25 mouse cellular contexts compared by ENCODE assay signal in the genomic region with DNA sequence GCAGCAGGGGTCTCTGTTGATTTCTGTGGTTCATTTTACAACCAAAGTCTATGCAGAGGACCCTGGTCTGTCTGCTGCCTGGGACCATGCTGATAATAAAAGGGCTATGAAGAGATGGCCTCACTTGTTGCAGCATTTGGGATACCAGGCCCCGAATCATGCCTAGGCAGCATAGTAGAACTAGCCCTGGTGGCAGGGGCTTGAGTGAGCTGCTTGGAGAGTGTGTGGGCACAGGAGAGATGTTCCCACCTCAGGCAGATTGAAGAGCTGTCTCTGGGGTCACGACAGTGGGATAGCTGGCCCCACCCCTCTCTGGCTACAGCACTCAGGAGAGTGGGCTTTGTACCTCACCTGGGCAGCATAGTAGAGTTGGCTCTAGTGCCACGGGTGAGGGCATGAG. TPM values are rescaled to one million over a fixed set of nuclear protein-coding genes. Genes with fewer than 3 reads are reported as not detected.
DNase-seq lines count a peak whose midpoint lies in the region; ATAC-seq and TF ChIP-seq lines count a peak whose summit lies in the region.
"Had no signal": no experiment of that assay in that cellular context is flagged by ENCODE, and none has a peak within 500 bp of the region (broad histone marks: within the 10 kb centered on the region; RNA-seq: fewer than 3 reads in every experiment).

No protein-coding gene starts in this region.

- peaks cover 33% of the 10 kb centered on the region; the same call in 1 of the 2 replicates for H3K4me1 ChIP-seq in spleen, adult 2 months (ENCODE audit: control insufficient read depth, insufficient read depth, insufficient read length)
- peaks cover 72% of the 10 kb centered on the region for H3K4me1 ChIP-seq in G1E (ENCODE audit: insufficient read depth, low read depth, low read length)
- H3K4me1 ChIP-seq in bone marrow macrophage, adult 2 months (ENCODE audit: control insufficient read depth, insufficient read depth, low read length), result peaks cover 60% of the 10 kb centered on the region
- peaks cover 43% of the 10 kb centered on the region for H3K4me1 ChIP-seq in liver, embryonic 16.5 days (ENCODE audit: control insufficient read depth, low read depth, low read length)
- H3K4me1 ChIP-seq in forebrain, embryonic 14.5 days (ENCODE audit: control insufficient read depth, insufficient read depth, low read length), result no peaks in the 10 kb centered on the region

- H3K4me3 ChIP-seq in spleen, adult 2 months (ENCODE audit: extremely low read depth, insufficient read depth, insufficient read length), result no peak overlapping the region
- H3K4me3 ChIP-seq in G1E (ENCODE audit: low read depth, low read length), result peak overlapping the region; percentile 0; the same call in 1 of the 2 replicates
- H3K4me3 ChIP-seq in bone marrow macrophage, adult 2 months (ENCODE audit: insufficient read depth, low read length), result no peak overlapping the region
- H3K4me3 ChIP-seq in liver, embryonic 16.5 days (ENCODE audit: low read depth, low read length), result no peak overlapping the region
- no peak overlapping the region for H3K4me3 ChIP-seq in forebrain, embryonic 14.5 days (ENCODE audit: low read depth, low read length)
- H3K4me3 ChIP-seq: embryonic facial prominence, embryonic 15.5 days; limb, embryonic 12.5 days; midbrain, embryonic 12.5 days had no signal

- H3K9me3 ChIP-seq in G1E (replicated peaks), result no peaks in the 10 kb centered on the region
- no peaks in the 10 kb centered on the region for H3K9me3 ChIP-seq in liver, embryonic 16.5 days (replicated peaks; ENCODE audit: control insufficient read depth, low read length)
- H3K9me3 ChIP-seq in forebrain, embryonic 14.5 days (replicated peaks; ENCODE audit: control insufficient read depth, low read length), result no peaks in the 10 kb centered on the region
- H3K9me3 ChIP-seq: embryonic facial prominence, embryonic 15.5 days; limb, embryonic 12.5 days; midbrain, embryonic 12.5 days had no signal

- WGBS in spleen, adult 2 months, result 68% methylated on average over 3 of the region's 3 CpGs
- 41% methylated on average over 3 of the region's 3 CpGs for WGBS in liver, embryonic 16.5 days (ENCODE audit: insufficient replicate concordance)
- 86% methylated on average over 3 of the region's 3 CpGs for WGBS in forebrain, embryonic 14.5 days

- H3K9ac ChIP-seq in liver, embryonic 16.5 days (ENCODE audit: low read depth, low read length), result no peak overlapping the region
- H3K9ac ChIP-seq in forebrain, embryonic 14.5 days (ENCODE audit: low read length), result no peak overlapping the region
- H3K9ac ChIP-seq: embryonic facial prominence, embryonic 15.5 days; limb, embryonic 12.5 days; midbrain, embryonic 12.5 days had no signal

- no peaks in the 10 kb centered on the region for H3K27me3 ChIP-seq in spleen, adult 2 months (ENCODE audit: control insufficient read depth, insufficient read depth, low read length)
- H3K27me3 ChIP-seq in G1E (ENCODE audit: insufficient read depth, low read length), result no peaks in the 10 kb centered on the region
- H3K27me3 ChIP-seq in liver, embryonic 16.5 days (ENCODE audit: control insufficient read depth, insufficient read depth, low read depth, low read length), result no peaks in the 10 kb centered on the region
- no peaks in the 10 kb centered on the region for H3K27me3 ChIP-seq in forebrain, embryonic 14.5 days (replicated peaks; ENCODE audit: control insufficient read depth, insufficient read depth, low read length)
- H3K27me3 ChIP-seq: embryonic facial prominence, embryonic 15.5 days; limb, embryonic 12.5 days; midbrain, embryonic 12.5 days; Patski had no signal

- no peak for DNase-seq in spleen, adult 2 months (ENCODE audit: low read depth in 1 of 2, low spot score in 2 of 2)
- no peak for DNase-seq in spleen, adult 18-20 months
- peak; percentile 58 for DNase-seq in G1E (ENCODE audit: low spot score)
- no peak for DNase-seq in adrenal gland, postnatal 10 days
- no peak for DNase-seq in forebrain, embryonic 14.5 days (ENCODE audit: low spot score)
- no peak for DNase-seq in heart, adult 11 months
- DNase-seq: cerebellum, adult 8-10 months; heart, adult 18-20 months; heart, postnatal 10 days; kidney, adult 9 months; kidney, postnatal 4 days; lung, postnatal 14 days; retina, postnatal 1 day had no signal

- H3K27ac ChIP-seq in spleen, adult 2 months (ENCODE audit: insufficient read depth, low read length), result peak overlapping the region; percentile 75
- peak overlapping the region; percentile 97 for H3K27ac ChIP-seq in bone marrow macrophage, adult 2 months (ENCODE audit: insufficient read depth, low read depth, low read length)
- peak overlapping the region; percentile 68 for H3K27ac ChIP-seq in liver, embryonic 16.5 days (ENCODE audit: low read length)
- no peak overlapping the region for H3K27ac ChIP-seq in forebrain, embryonic 14.5 days (ENCODE audit: low read depth, low read length)
- H3K27ac ChIP-seq: embryonic facial prominence, embryonic 15.5 days; hindbrain, postnatal 0 days; limb, embryonic 12.5 days; midbrain, embryonic 12.5 days had no signal

- TF ChIP-seq POLR2A in spleen, adult 2 months (IDR thresholded peaks at IDR 0.05; ENCODE audit: low read depth, low read length), result no peak
- TF ChIP-seq POLR2A in bone marrow macrophage, adult 2 months (IDR thresholded peaks at IDR 0.05; ENCODE audit: borderline replicate concordance, low read depth, low read length), result no peak

- TF ChIP-seq CTCF in spleen, adult 2 months (IDR thresholded peaks at IDR 0.05; ENCODE audit: extremely low read depth, insufficient read depth, insufficient read length, insufficient replicate concordance), result no peak
- TF ChIP-seq CTCF in G1E (IDR thresholded peaks at IDR 0.05; ENCODE audit: low read depth, low read length), result no peak
- no peak for TF ChIP-seq CTCF in bone marrow macrophage, adult 2 months (IDR thresholded peaks at IDR 0.05; ENCODE audit: low read depth, low read length)

- no peak overlapping the region for H3K4me2 ChIP-seq in liver, embryonic 16.5 days (ENCODE audit: low read depth, low read length)
- H3K4me2 ChIP-seq in forebrain, embryonic 14.5 days (ENCODE audit: low read length), result no peak overlapping the region
- H3K4me2 ChIP-seq: embryonic facial prominence, embryonic 15.5 days; limb, embryonic 12.5 days; midbrain, embryonic 12.5 days had no signal

- no peak for ATAC-seq in G1E (ENCODE audit: extremely low read depth, insufficient number of reproducible peaks, low FRiP score, poor library complexity, severe bottlenecking)
- ATAC-seq in liver, embryonic 16.5 days (ENCODE audit: low read depth), result no peak
- ATAC-seq in forebrain, embryonic 14.5 days, result no peak
- ATAC-seq: CD4-positive, CD25-positive, alpha-beta regulatory T cell, adult 4 months; hindbrain, postnatal 0 days; Patski had no signal

- H3K36me3 ChIP-seq in spleen, adult 2 months (ENCODE audit: control insufficient read depth, insufficient read depth, low read length), result no peaks in the 10 kb centered on the region
- H3K36me3 ChIP-seq in G1E (replicated peaks), result peaks cover 64% of the 10 kb centered on the region
- H3K36me3 ChIP-seq in liver, embryonic 16.5 days (ENCODE audit: control insufficient read depth, insufficient read depth), result no peaks in the 10 kb centered on the region
- no peaks in the 10 kb centered on the region for H3K36me3 ChIP-seq in forebrain, embryonic 14.5 days (ENCODE audit: control insufficient read depth, insufficient read depth, low read length)
- H3K36me3 ChIP-seq: embryonic facial prominence, embryonic 15.5 days; limb, embryonic 12.5 days; midbrain, embryonic 12.5 days had no signal

RNA-seq across cellular contexts. Expression of a gene that starts 38.0 kb away (rescaled TPM):
- polyA plus RNA-seq in spleen, adult 2 months (2012; rRNA removed), result 4.2 and 4.4 TPM in 2 replicates
- total RNA-seq in G1E (2014; fragmentation: Nextera tagmentation) (1.8 and 2.2 TPM in 2 replicates), G1E (2017) (3.7 and 3.9 TPM in 2 replicates)
- polyA plus RNA-seq in G1E (2012), result 0.03 and 0.04 TPM in 2 replicates
- polyA plus RNA-seq in bone marrow macrophage, adult 2 months (2012; ENCODE audit: insufficient read depth, insufficient read length, missing spikeins), result 6.0 and 6.5 TPM in 2 replicates
- polyA plus RNA-seq in liver, embryonic 16.5 days (2015; fragmentation: Nextera tagmentation; extraction: Ambion mirVana), result 2.9 and 3.5 TPM in 2 replicates
- 1 to 10 TPM; 1.6 to 1.8 TPM for total RNA-seq in adrenal gland, postnatal 10 days (2021)
- 1.0 and 1.1 TPM in 2 replicates for polyA plus RNA-seq in forebrain, embryonic 14.5 days (2014; fragmentation: Nextera tagmentation; extraction: Ambion mirVana)
- polyA plus RNA-seq: Patski had no signal

RNA-seq across cellular contexts. Expression of a gene that starts 47.7 kb away (rescaled TPM):
- 0.41 and 0.53 TPM in 2 replicates for polyA plus RNA-seq in spleen, adult 2 months (2012; rRNA removed)
- total RNA-seq in G1E (2014; fragmentation: Nextera tagmentation), result not detected in 2 replicates
- total RNA-seq in G1E (2017), result 0.11 and 0.46 TPM in 2 replicates
- not detected in 2 replicates for polyA plus RNA-seq in G1E (2012)
- 1.3 TPM in 1 of 2 replicates, not detected in the other for polyA plus RNA-seq in bone marrow macrophage, adult 2 months (2012; ENCODE audit: insufficient read depth, insufficient read length, missing spikeins)
- polyA plus RNA-seq in liver, embryonic 16.5 days (2015; fragmentation: Nextera tagmentation; extraction: Ambion mirVana), result 0.07 TPM in 1 of 2 replicates, not detected in the other
- total RNA-seq in adrenal gland, postnatal 10 days (2021), result not detected
- not detected in 2 replicates for polyA plus RNA-seq in forebrain, embryonic 14.5 days (2014; fragmentation: Nextera tagmentation; extraction: Ambion mirVana)
- total RNA-seq: adrenal gland, adult 18-20 months; gastrocnemius, adult 18-20 months; heart, adult 18-20 months; heart, postnatal 10 days; hindbrain, postnatal 0 days; left cerebral cortex, adult 8-10 months had no signal
- polyA plus RNA-seq: CD4-positive, CD25-positive, alpha-beta regulatory T cell, adult 4 months; embryonic facial prominence, embryonic 15.5 days; forebrain, embryonic 11.5 days; hindbrain, postnatal 0 days; limb, embryonic 12.5 days; midbrain, embryonic 12.5 days; Patski had no signal
